In genomic region chr4:141301116-141301553, GRCm38 (mm10) we compare ENCODE assay signal across 8 mouse cellular contexts. TPM values are rescaled to one million over a fixed set of nuclear protein-coding genes. Genes with fewer than 3 reads are reported as not detected.
DNase-seq lines count a peak whose midpoint lies in the region; ATAC-seq and TF ChIP-seq lines count a peak whose summit lies in the region.

Gene Epha2, plus strand, starts transcription at chr4:141301240.

- H3K36me3 ChIP-seq in C2C12 (ENCODE audit: control insufficient read depth, insufficient read depth) = peaks cover 34% of the 10 kb centered on the region
- no peaks in the 10 kb centered on the region for H3K36me3 ChIP-seq in forebrain, embryonic 12.5 days (replicated peaks)
- H3K36me3 ChIP-seq in heart, postnatal 0 days (replicated peaks; ENCODE audit: control insufficient read depth, insufficient read depth, low read length) = no peaks in the 10 kb centered on the region
- H3K36me3 ChIP-seq in liver, embryonic 14.5 days (replicated peaks; ENCODE audit: control insufficient read depth, insufficient read depth, low read depth) = no peaks in the 10 kb centered on the region
- H3K36me3 ChIP-seq in neural tube, embryonic 14.5 days (ENCODE audit: control insufficient read depth, insufficient read depth, low read length) = no peaks in the 10 kb centered on the region

- peak; percentile 36; the same call in 1 of the 2 replicates for TF ChIP-seq POLR2A in brain, embryonic 14.5 days (IDR thresholded peaks at IDR 0.05; ENCODE audit: borderline replicate concordance, extremely low read depth, insufficient read depth, insufficient read length, poor library complexity, severe bottlenecking)

- H3K9me3 ChIP-seq in forebrain, embryonic 12.5 days = no peaks in the 10 kb centered on the region
- H3K9me3 ChIP-seq in heart, postnatal 0 days (replicated peaks; ENCODE audit: control insufficient read depth, low read length) = no peaks in the 10 kb centered on the region
- no peaks in the 10 kb centered on the region for H3K9me3 ChIP-seq in liver, embryonic 14.5 days (ENCODE audit: control insufficient read depth, low read length)
- no peaks in the 10 kb centered on the region for H3K9me3 ChIP-seq in neural tube, embryonic 14.5 days (ENCODE audit: control insufficient read depth, low read length)

- peaks cover 38% of the 10 kb centered on the region for H3K4me1 ChIP-seq in forebrain, embryonic 12.5 days
- peaks cover 8% of the 10 kb centered on the region; the same call in 1 of the 2 replicates for H3K4me1 ChIP-seq in heart, postnatal 0 days (ENCODE audit: control insufficient read depth, insufficient read depth)
- H3K4me1 ChIP-seq in liver, embryonic 14.5 days (replicated peaks; ENCODE audit: control insufficient read depth in 2 of 2, insufficient read depth in 2 of 2, low read length in 1 of 2) = peaks cover 0 to 3% of the 10 kb centered on the region in 2 experiments; a peak in 1 of 4 replicates
- peaks cover 7% of the 10 kb centered on the region for H3K4me1 ChIP-seq in neural tube, embryonic 14.5 days (ENCODE audit: control insufficient read depth, insufficient read depth, low read length)

- H3K9ac ChIP-seq in forebrain, embryonic 12.5 days = peak within 1 kb of the TSS; percentile 61
- H3K9ac ChIP-seq in heart, postnatal 0 days (replicated peaks; ENCODE audit: low read depth, low read length) = peak within 1 kb of the TSS; percentile 55
- peak within 1 kb of the TSS; percentile 43 for H3K9ac ChIP-seq in liver, embryonic 14.5 days (replicated peaks)
- H3K9ac ChIP-seq in neural tube, embryonic 14.5 days (replicated peaks; ENCODE audit: low read depth, low read length) = peak within 1 kb of the TSS; percentile 51

- H3K27me3 ChIP-seq in C2C12 (ENCODE audit: control insufficient read depth, insufficient read depth, insufficient read length) = no peaks in the 10 kb centered on the region
- peaks cover 78% of the 10 kb centered on the region for H3K27me3 ChIP-seq in forebrain, embryonic 12.5 days
- H3K27me3 ChIP-seq in heart, postnatal 0 days (ENCODE audit: control insufficient read depth, insufficient read depth, low read length) = peaks cover 12% of the 10 kb centered on the region; the same call in 1 of the 2 replicates
- H3K27me3 ChIP-seq in liver, embryonic 14.5 days (ENCODE audit: control insufficient read depth, insufficient read depth, low read length) = peaks cover 33% of the 10 kb centered on the region
- peaks cover 20% of the 10 kb centered on the region for H3K27me3 ChIP-seq in neural tube, embryonic 14.5 days (ENCODE audit: control insufficient read depth, insufficient read depth, low read length)

- no peak for TF ChIP-seq EP300 in heart, postnatal 0 days (IDR thresholded peaks at IDR 0.05; ENCODE audit: low read depth)
- TF ChIP-seq EP300 in liver, embryonic 14.5 days (IDR thresholded peaks at IDR 0.05; ENCODE audit: low read depth) = no peak

- H3K27ac ChIP-seq in forebrain, embryonic 12.5 days = no peak within 1 kb of the TSS
- peak within 1 kb of the TSS; percentile 11; the same call in 1 of the 2 replicates for H3K27ac ChIP-seq in heart, postnatal 0 days (ENCODE audit: low read depth)
- no peak within 1 kb of the TSS for H3K27ac ChIP-seq in liver, embryonic 14.5 days
- H3K27ac ChIP-seq in neural tube, embryonic 14.5 days (ENCODE audit: low read depth, low read length) = no peak within 1 kb of the TSS

- WGBS in forebrain, embryonic 12.5 days = 0% methylated on average over 35 of the region's 35 CpGs
- WGBS in heart, postnatal 0 days = under 1% methylated on average over 34 of the region's 35 CpGs
- under 1% methylated on average over 35 of the region's 35 CpGs for WGBS in liver, embryonic 14.5 days (ENCODE audit: insufficient replicate concordance)
- 0% methylated on average over 35 of the region's 35 CpGs for WGBS in neural tube, embryonic 14.5 days

- no peak for TF ChIP-seq CTCF in C2C12 (IDR thresholded peaks at IDR 0.05; ENCODE audit: control insufficient read depth, insufficient read depth, insufficient read length)
- TF ChIP-seq CTCF in brain, embryonic 14.5 days (IDR thresholded peaks at IDR 0.05; ENCODE audit: borderline replicate concordance, extremely low read depth, insufficient read depth, insufficient read length) = no peak
- no peak for TF ChIP-seq CTCF in heart, postnatal 0 days (IDR thresholded peaks at IDR 0.05; ENCODE audit: low read depth)
- no peak for TF ChIP-seq CTCF in liver, embryonic 14.5 days (IDR thresholded peaks at IDR 0.05; ENCODE audit: low read depth)

- peak within 1 kb of the TSS; percentile 94 for H3K4me3 ChIP-seq in C2C12 (ENCODE audit: insufficient read depth, poor library complexity, severe bottlenecking)
- peak within 1 kb of the TSS; percentile 63 for H3K4me3 ChIP-seq in forebrain, embryonic 12.5 days (replicated peaks)
- H3K4me3 ChIP-seq in heart, postnatal 0 days (ENCODE audit: low read depth, low read length) = peak within 1 kb of the TSS; percentile 58
- peak within 1 kb of the TSS; percentile 34 to 58 for H3K4me3 ChIP-seq in liver, embryonic 14.5 days (ENCODE audit: insufficient read depth in 1 of 2, low read depth in 2 of 2, low read length in 2 of 2)
- peak within 1 kb of the TSS; percentile 55 for H3K4me3 ChIP-seq in neural tube, embryonic 14.5 days (ENCODE audit: low read depth, low read length)

- H3K4me2 ChIP-seq in forebrain, embryonic 12.5 days = peak within 1 kb of the TSS; percentile 98
- peak within 1 kb of the TSS; percentile 94 for H3K4me2 ChIP-seq in heart, postnatal 0 days (ENCODE audit: low read depth, low read length)
- H3K4me2 ChIP-seq in liver, embryonic 14.5 days (ENCODE audit: low read depth) = peak within 1 kb of the TSS; percentile 57
- peak within 1 kb of the TSS; percentile 98 for H3K4me2 ChIP-seq in neural tube, embryonic 14.5 days (ENCODE audit: low read depth, low read length)

- peak; percentile 87 for DNase-seq in brain, embryonic 14.5 days (ENCODE audit: low read depth)
- DNase-seq in heart, postnatal 0 days (ENCODE audit: low spot score) = peak; percentile 77
- DNase-seq in kidney, postnatal 4 days = peak; percentile 95 to 96
- DNase-seq in liver, embryonic 14.5 days (ENCODE audit: low read depth in 3 of 3, low spot score in 3 of 3) = peak in 1 of 3 experiments; percentile 36
- peak; percentile 87 to 93 for DNase-seq in urinary bladder, adult 18-20 months (ENCODE audit: low spot score in 2 of 2)

- peak; percentile 65; the same call in 1 of the 2 replicates for ATAC-seq in forebrain, embryonic 12.5 days (ENCODE audit: low FRiP score)
- ATAC-seq in heart, postnatal 0 days (ENCODE audit: insufficient read depth, low read depth) = peak; percentile 71
- 0 out of 2 replicates have a peak, but pooled peaks have one; percentile 39 for ATAC-seq in liver, embryonic 14.5 days (ENCODE audit: insufficient read depth)
- ATAC-seq in neural tube, embryonic 14.5 days (ENCODE audit: low read depth) = peak; percentile 69

- H3ac ChIP-seq in C2C12 (ENCODE audit: control insufficient read depth, insufficient read length, low read depth) = peak within 1 kb of the TSS; percentile 100

- peaks cover 50% of the 10 kb centered on the region for H3K79me3 ChIP-seq in C2C12 (ENCODE audit: low read depth)

- H3K79me2 ChIP-seq in C2C12 (ENCODE audit: control insufficient read depth, insufficient read depth) = peaks cover 69% of the 10 kb centered on the region

TF ChIP-seq in C2C12, 6 proteins besides CTCF, POLR2A, EP300 and RAD21:
- TF ChIP-seq MYOD1 (IDR thresholded peaks at IDR 0.05; ENCODE audit: control insufficient read depth, insufficient read length, low read depth) (no peak), CEBPB (IDR thresholded peaks at IDR 0.05; ENCODE audit: low read depth) (no peak), MAX (IDR thresholded peaks at IDR 0.05) (no peak), FOSL1 (IDR thresholded peaks at IDR 0.05; ENCODE audit: insufficient read depth, low read length, poor library complexity, severe bottlenecking) (no peak), USF1 (IDR thresholded peaks at IDR 0.05; ENCODE audit: low read depth) (no peak), MYOG (IDR thresholded peaks at IDR 0.05; ENCODE audit: control insufficient read depth, extremely low read depth, insufficient read length) (no peak)

RNA-seq across cellular contexts. Expression of gene Epha2, which starts in this region (rescaled TPM):
- polyA plus RNA-seq in C2C12 (2012; fragmentation: generic; extraction: Trizol) = 129 TPM
- 4.1 and 6.4 TPM in 2 replicates for polyA plus RNA-seq in brain, embryonic 14.5 days (2012; rRNA removed)
- polyA plus RNA-seq in forebrain, embryonic 12.5 days (2016; fragmentation: Nextera tagmentation; extraction: Ambion mirVana) = 1.9 and 2.0 TPM in 2 replicates
- 10.1 and 11.7 TPM in 2 replicates for total RNA-seq in heart, postnatal 0 days (2014; rRNA removed; ENCODE audit: low replicate concordance)
- 1.4 TPM in 2 replicates for polyA plus RNA-seq in heart, postnatal 0 days (2015; fragmentation: Nextera tagmentation; extraction: Ambion mirVana)
- polyA plus RNA-seq in liver, embryonic 14.5 days (2012; rRNA removed) = 1.6 TPM in 2 replicates
- polyA plus RNA-seq in liver, embryonic 14.5 days (2014; fragmentation: Nextera tagmentation; extraction: Ambion mirVana) = 0.29 and 0.45 TPM in 2 replicates
- polyA plus RNA-seq in neural tube, embryonic 14.5 days (2014; fragmentation: Nextera tagmentation; extraction: Ambion mirVana) = 0.21 and 0.52 TPM in 2 replicates

Comparison
In these comparisons a context has a peak if more than half of its experiments do, and no peak if none do; other contexts are left out.
1. RNA of gene Epha2 (polyA plus RNA-seq): 129 TPM in C2C12 (single experiment); 4.1 to 6.4 TPM in brain, embryonic 14.5 days, 1.9 to 2.0 TPM in forebrain, embryonic 12.5 days, 0.29 to 1.6 TPM in liver, embryonic 14.5 days, 1.4 TPM in heart, postnatal 0 days and 0.21 to 0.52 TPM in neural tube, embryonic 14.5 days; every median in the first group is over 10 times any median in the second.
2. Peak in ATAC-seq, H3K4me3 ChIP-seq, H3K9ac ChIP-seq and H3K4me2 ChIP-seq in neural tube, embryonic 14.5 days; RNA of the gene not detected or under 1 TPM.
3. Peak in every context shown above with its lines, with median percentiles within 50 percentile points of each other: H3K4me3 ChIP-seq, ATAC-seq, H3K4me2 ChIP-seq and H3K9ac ChIP-seq.